27 mouse cellular contexts compared by ENCODE assay signal in the genomic region with DNA sequence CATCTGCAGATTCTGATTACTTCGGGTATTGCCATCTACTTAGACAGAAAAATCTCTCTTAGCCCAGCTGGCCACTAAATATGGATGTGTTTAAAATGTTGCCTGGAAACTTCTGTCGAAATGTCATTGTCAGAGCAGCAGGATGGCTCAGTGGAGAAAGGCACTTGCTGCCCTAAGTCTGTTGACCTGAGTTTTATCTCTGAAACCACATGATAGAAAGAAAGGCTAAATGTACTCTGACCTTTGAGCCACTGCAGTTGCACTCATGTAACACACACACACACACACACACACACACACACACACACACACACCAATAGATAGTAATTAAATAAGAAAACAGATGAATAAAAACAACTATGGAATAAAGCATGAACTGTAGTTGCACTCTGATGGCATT. TPM values are rescaled to one million over a fixed set of nuclear protein-coding genes. Genes with fewer than 3 reads are reported as not detected.
DNase-seq lines count a peak whose midpoint lies in the region; ATAC-seq and TF ChIP-seq lines count a peak whose summit lies in the region.
"Had no signal": no experiment of that assay in that cellular context is flagged by ENCODE, and none has a peak within 500 bp of the region (broad histone marks: within the 10 kb centered on the region; RNA-seq: fewer than 3 reads in every experiment).

No protein-coding gene starts in this region.

- H3K27me3 ChIP-seq in forebrain, postnatal 0 days (ENCODE audit: insufficient read depth, low read length) = no peaks in the 10 kb centered on the region
- H3K27me3 ChIP-seq in forebrain, embryonic 14.5 days (replicated peaks; ENCODE audit: control insufficient read depth, insufficient read depth, low read length) = no peaks in the 10 kb centered on the region
- no peaks in the 10 kb centered on the region for H3K27me3 ChIP-seq in intestine, postnatal 0 days (replicated peaks; ENCODE audit: control insufficient read depth, insufficient read depth, low read length)
- H3K27me3 ChIP-seq in intestine, embryonic 16.5 days (replicated peaks; ENCODE audit: control insufficient read depth, insufficient read depth, low read length) = no peaks in the 10 kb centered on the region
- no peaks in the 10 kb centered on the region for H3K27me3 ChIP-seq in liver, adult 2 months (ENCODE audit: control insufficient read depth, insufficient read depth, low read length)
- no peaks in the 10 kb centered on the region for H3K27me3 ChIP-seq in liver, embryonic 12.5 days (replicated peaks)
- H3K27me3 ChIP-seq: CH12.LX had no signal

- peak; percentile 5 for DNase-seq in forebrain, postnatal 0 days
- no peak for DNase-seq in forebrain, embryonic 14.5 days (ENCODE audit: low spot score)
- DNase-seq in liver, adult 2 months (ENCODE audit: extremely low read depth, low read depth, low spot score) = peak; percentile 59
- DNase-seq: adrenal gland, adult 2 months; adrenal gland, adult 8-10 months; adrenal gland, postnatal 10 days; adrenal gland, postnatal 14 days; adrenal gland, postnatal 25 days; adrenal gland, postnatal 36 days; B cell, adult 2 months; cerebellum, adult 11 months; cerebellum, adult 11-12 months; cerebellum, adult 18-20 months had no signal

- no peak overlapping the region for H3K9ac ChIP-seq in forebrain, postnatal 0 days
- H3K9ac ChIP-seq in forebrain, embryonic 14.5 days (ENCODE audit: low read length) = no peak overlapping the region
- no peak overlapping the region for H3K9ac ChIP-seq in intestine, postnatal 0 days (ENCODE audit: low read depth, low read length)
- H3K9ac ChIP-seq in intestine, embryonic 16.5 days (ENCODE audit: low read depth, low read length) = no peak overlapping the region
- H3K9ac ChIP-seq in liver, adult 2 months (ENCODE audit: low read depth, low read length) = no peak overlapping the region
- H3K9ac ChIP-seq in liver, embryonic 12.5 days = no peak overlapping the region

- TF ChIP-seq CTCF in forebrain, postnatal 0 days (IDR thresholded peaks at IDR 0.05; ENCODE audit: low read depth) = no peak
- no peak for TF ChIP-seq CTCF in intestine, postnatal 0 days (IDR thresholded peaks at IDR 0.05; ENCODE audit: low read depth)
- no peak for TF ChIP-seq CTCF in liver, adult 2 months (IDR thresholded peaks at IDR 0.05; ENCODE audit: low read depth, low read length)

- H3K79me2 ChIP-seq in liver, adult 2 months (ENCODE audit: control insufficient read depth, insufficient read depth, low read length) = no peaks in the 10 kb centered on the region

- no peaks in the 10 kb centered on the region for H3K9me3 ChIP-seq in forebrain, postnatal 0 days (ENCODE audit: low read length)
- no peaks in the 10 kb centered on the region for H3K9me3 ChIP-seq in forebrain, embryonic 14.5 days (replicated peaks; ENCODE audit: control insufficient read depth, low read length)
- H3K9me3 ChIP-seq in intestine, postnatal 0 days (ENCODE audit: control insufficient read depth) = no peaks in the 10 kb centered on the region
- H3K9me3 ChIP-seq in intestine, embryonic 16.5 days (ENCODE audit: control insufficient read depth, low read length) = no peaks in the 10 kb centered on the region
- no peaks in the 10 kb centered on the region for H3K9me3 ChIP-seq in liver, embryonic 12.5 days (replicated peaks)
- H3K9me3 ChIP-seq: G1E had no signal

- H3K4me1 ChIP-seq in forebrain, postnatal 0 days (ENCODE audit: insufficient read depth) = no peaks in the 10 kb centered on the region
- no peaks in the 10 kb centered on the region for H3K4me1 ChIP-seq in forebrain, embryonic 14.5 days (ENCODE audit: control insufficient read depth, insufficient read depth, low read length)
- no peaks in the 10 kb centered on the region for H3K4me1 ChIP-seq in intestine, postnatal 0 days (replicated peaks; ENCODE audit: control insufficient read depth, insufficient read depth, low read length)
- H3K4me1 ChIP-seq in intestine, embryonic 16.5 days (ENCODE audit: control insufficient read depth, insufficient read depth, low read length) = no peaks in the 10 kb centered on the region
- no peaks in the 10 kb centered on the region for H3K4me1 ChIP-seq in liver, adult 2 months (ENCODE audit: control insufficient read depth, insufficient read depth, low read length)
- no peaks in the 10 kb centered on the region for H3K4me1 ChIP-seq in liver, embryonic 12.5 days

- no peak for TF ChIP-seq POLR2A in liver, adult 2 months (IDR thresholded peaks at IDR 0.05; ENCODE audit: extremely low read depth, insufficient read depth, low read length)

- H3K27ac ChIP-seq in forebrain, postnatal 0 days (ENCODE audit: low read depth, low read length) = no peak overlapping the region
- H3K27ac ChIP-seq in forebrain, embryonic 14.5 days (ENCODE audit: low read depth, low read length) = no peak overlapping the region
- no peak overlapping the region for H3K27ac ChIP-seq in intestine, postnatal 0 days (ENCODE audit: low read depth, low read length)
- H3K27ac ChIP-seq in intestine, embryonic 16.5 days (ENCODE audit: low read length) = no peak overlapping the region
- no peak overlapping the region for H3K27ac ChIP-seq in liver, adult 2 months (replicated peaks; ENCODE audit: insufficient read depth, low read depth, low read length)
- no peak overlapping the region for H3K27ac ChIP-seq in liver, embryonic 12.5 days

- 72% methylated on average over 2 of the region's 2 CpGs for WGBS in forebrain, postnatal 0 days
- WGBS in forebrain, embryonic 14.5 days = 76% methylated on average over 2 of the region's 2 CpGs
- 63% methylated on average over 2 of the region's 2 CpGs for WGBS in intestine, postnatal 0 days
- 74% methylated on average over 2 of the region's 2 CpGs for WGBS in intestine, embryonic 16.5 days
- WGBS in liver, adult 2 months = 61% methylated on average over 2 of the region's 2 CpGs
- 41% methylated on average over 2 of the region's 2 CpGs for WGBS in liver, embryonic 12.5 days (ENCODE audit: insufficient replicate concordance)

- no peak overlapping the region for H3K4me3 ChIP-seq in forebrain, postnatal 0 days (ENCODE audit: low read depth, low read length)
- H3K4me3 ChIP-seq in forebrain, embryonic 14.5 days (ENCODE audit: low read depth, low read length) = no peak overlapping the region
- H3K4me3 ChIP-seq in intestine, postnatal 0 days (ENCODE audit: low read depth, low read length) = no peak overlapping the region
- no peak overlapping the region for H3K4me3 ChIP-seq in intestine, embryonic 16.5 days (ENCODE audit: low read length)
- H3K4me3 ChIP-seq in liver, adult 2 months (ENCODE audit: insufficient read depth, low read depth, low read length) = no peak overlapping the region
- no peak overlapping the region for H3K4me3 ChIP-seq in liver, embryonic 12.5 days

- H3K36me3 ChIP-seq in forebrain, postnatal 0 days (ENCODE audit: insufficient read depth) = no peaks in the 10 kb centered on the region
- H3K36me3 ChIP-seq in forebrain, embryonic 14.5 days (ENCODE audit: control insufficient read depth, insufficient read depth, low read length) = no peaks in the 10 kb centered on the region
- no peaks in the 10 kb centered on the region for H3K36me3 ChIP-seq in intestine, postnatal 0 days (ENCODE audit: control insufficient read depth, insufficient read depth)
- H3K36me3 ChIP-seq in intestine, embryonic 16.5 days (ENCODE audit: control insufficient read depth, insufficient read depth, low read length) = no peaks in the 10 kb centered on the region
- no peaks in the 10 kb centered on the region for H3K36me3 ChIP-seq in liver, adult 2 months (ENCODE audit: control insufficient read depth, insufficient read depth, low read length)
- H3K36me3 ChIP-seq in liver, embryonic 12.5 days = no peaks in the 10 kb centered on the region
- H3K36me3 ChIP-seq: G1E had no signal

- ATAC-seq in forebrain, postnatal 0 days = no peak
- ATAC-seq in forebrain, embryonic 14.5 days = no peak
- 0 out of 2 replicates have a peak, but pooled peaks have one; percentile 51 for ATAC-seq in intestine, postnatal 0 days
- no peak for ATAC-seq in intestine, embryonic 16.5 days
- no peak for ATAC-seq in liver, embryonic 12.5 days
- ATAC-seq: activated CD4-positive, CD25-positive, alpha-beta regulatory T cell, adult 4 months; CD4-positive, CD25-positive, alpha-beta regulatory T cell, adult 4 months; Patski had no signal

- H3K4me2 ChIP-seq in forebrain, postnatal 0 days (ENCODE audit: low read depth) = no peak overlapping the region
- H3K4me2 ChIP-seq in forebrain, embryonic 14.5 days (ENCODE audit: low read length) = no peak overlapping the region
- no peak overlapping the region for H3K4me2 ChIP-seq in intestine, postnatal 0 days (replicated peaks; ENCODE audit: low read depth)
- H3K4me2 ChIP-seq in intestine, embryonic 16.5 days (ENCODE audit: low read depth, low read length) = no peak overlapping the region
- H3K4me2 ChIP-seq in liver, embryonic 12.5 days = no peak overlapping the region

RNA-seq across cellular contexts. Expression of a gene that starts 52.3 kb away (rescaled TPM):
- total RNA-seq in forebrain, postnatal 0 days (2014; rRNA removed) = 0.08 TPM in 1 of 2 replicates, not detected in the other
- polyA plus RNA-seq in forebrain, postnatal 0 days (2015; fragmentation: Nextera tagmentation; extraction: Ambion mirVana) = not detected in 2 replicates
- 0.17 TPM in 1 of 2 replicates, not detected in the other for polyA plus RNA-seq in forebrain, embryonic 14.5 days (2014; fragmentation: Nextera tagmentation; extraction: Ambion mirVana)
- polyA plus RNA-seq in intestine, postnatal 0 days (2015; fragmentation: Nextera tagmentation; extraction: Ambion mirVana) = not detected in 2 replicates
- not detected in 2 replicates for polyA plus RNA-seq in intestine, embryonic 16.5 days (2015; fragmentation: Nextera tagmentation; extraction: Ambion mirVana)
- not detected in 2 replicates for total RNA-seq in liver, adult 2 months (2014; rRNA removed)
- not detected in 2 replicates for polyA plus RNA-seq in liver, adult 2 months (2012; rRNA removed)
- polyA plus RNA-seq in liver, embryonic 12.5 days (2016; fragmentation: Nextera tagmentation; extraction: Ambion mirVana) = not detected in 2 replicates
- total RNA-seq: adrenal gland, adult 18-20 months; adrenal gland, adult 2 months; adrenal gland, adult 8-10 months; adrenal gland, postnatal 10 days; adrenal gland, postnatal 14 days; adrenal gland, postnatal 25 days; adrenal gland, postnatal 36 days; adrenal gland, postnatal 4 days; CH12.LX; ES-E14; G1E; MEL had no signal
- polyA plus RNA-seq: activated CD4-positive, CD25-positive, alpha-beta regulatory T cell, adult 4 months; adrenal gland, adult 2 months; brain, embryonic 14.5 days; C2C12; CD4-positive, CD25-positive, alpha-beta regulatory T cell, adult 4 months; G1E; Patski had no signal
